Mouse (Mus musculus) right cerebral cortex, postnatal 14 days (tissue): ENCODE data around the gene Gar1.

Experiments used
- DNase-seq: peaks from one replicate; pipeline ENCODE4 v3.0.0; 2022

Gene Gar1

DNA sequence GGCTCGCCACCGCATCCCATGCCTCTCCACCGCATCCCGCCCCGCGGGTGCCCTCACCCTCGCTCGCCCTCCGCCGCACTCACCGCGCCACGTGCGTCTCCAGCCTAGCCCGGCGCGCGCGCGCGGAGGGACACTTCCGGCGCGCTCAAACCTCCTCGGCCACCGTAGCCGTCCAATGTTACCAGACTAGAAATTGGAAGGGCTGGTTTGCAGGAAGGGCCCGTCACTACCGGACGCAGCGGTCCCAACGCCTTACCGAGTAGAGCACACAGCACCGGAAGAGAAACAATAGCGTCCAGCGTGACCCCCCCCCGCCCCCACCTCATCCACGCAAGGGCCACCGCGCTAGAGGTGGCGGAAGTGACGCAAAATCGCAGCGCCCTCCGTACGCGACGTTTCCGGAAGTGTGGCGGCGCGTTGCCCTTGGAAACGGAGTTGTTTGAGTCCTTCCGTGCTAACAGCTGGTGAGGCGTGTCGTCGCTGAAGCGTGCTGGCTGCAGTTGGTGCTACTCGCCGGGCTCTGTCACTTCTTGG lies at the start of gene Gar1:
Gene Gar1 (minus strand): TSS at position 362 of the 534 bp plus-strand sequence.
- peak; percentile 97 for DNase-seq

DNA sequence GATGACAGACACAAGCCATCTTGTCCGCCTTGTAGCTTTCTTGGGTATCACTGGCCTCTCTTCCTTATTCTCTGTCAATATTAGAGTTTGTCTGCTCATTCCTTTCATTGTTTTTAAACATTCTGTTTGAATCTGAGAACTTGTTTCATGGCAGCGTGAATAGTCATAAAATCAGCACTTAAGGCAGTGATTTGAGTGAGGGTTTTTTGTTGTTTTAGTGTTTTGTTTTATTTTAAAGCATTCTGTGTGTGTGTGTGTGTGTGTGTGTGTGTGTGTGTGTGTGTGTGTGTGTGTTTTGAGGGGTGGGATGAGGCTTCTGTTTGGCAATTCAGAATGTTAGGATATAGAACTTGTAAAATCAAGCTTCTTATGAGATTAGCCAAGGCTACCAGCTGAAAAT lies 48.7 kb upstream of the Gar1 start:
- DNase-seq = no peak

DNA sequence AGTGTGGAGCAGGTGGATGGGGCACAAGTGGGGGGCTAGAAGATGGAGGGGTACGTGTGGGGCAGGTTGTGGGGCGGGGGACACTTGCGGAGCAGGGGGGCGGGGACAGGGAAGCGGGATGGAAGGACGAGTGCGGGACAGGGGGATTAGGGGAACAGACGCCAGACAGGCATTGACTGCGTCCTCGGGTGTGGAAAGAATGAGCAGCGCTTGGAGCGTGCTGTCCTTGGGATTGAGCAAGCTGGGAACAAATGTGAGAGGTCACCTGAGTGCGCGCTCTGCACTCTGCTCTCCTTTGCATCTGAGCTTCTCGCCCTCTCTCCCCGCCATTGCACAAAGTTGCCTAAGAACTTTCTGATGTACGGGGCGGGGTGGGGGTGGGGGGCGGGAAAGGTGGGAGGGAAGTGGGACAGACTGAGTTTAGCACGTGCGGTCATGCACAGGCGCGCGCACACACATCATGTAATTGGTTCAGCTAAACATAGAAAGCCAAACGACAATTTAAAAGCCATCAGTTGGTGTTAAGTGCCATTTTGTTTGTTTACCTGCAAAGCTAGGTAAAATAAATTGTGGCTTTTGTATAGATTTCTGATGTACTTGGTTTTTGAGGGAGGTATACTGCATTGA lies 48.0 kb upstream of the Gar1 start:
- peak; percentile 9 for DNase-seq

DNA sequence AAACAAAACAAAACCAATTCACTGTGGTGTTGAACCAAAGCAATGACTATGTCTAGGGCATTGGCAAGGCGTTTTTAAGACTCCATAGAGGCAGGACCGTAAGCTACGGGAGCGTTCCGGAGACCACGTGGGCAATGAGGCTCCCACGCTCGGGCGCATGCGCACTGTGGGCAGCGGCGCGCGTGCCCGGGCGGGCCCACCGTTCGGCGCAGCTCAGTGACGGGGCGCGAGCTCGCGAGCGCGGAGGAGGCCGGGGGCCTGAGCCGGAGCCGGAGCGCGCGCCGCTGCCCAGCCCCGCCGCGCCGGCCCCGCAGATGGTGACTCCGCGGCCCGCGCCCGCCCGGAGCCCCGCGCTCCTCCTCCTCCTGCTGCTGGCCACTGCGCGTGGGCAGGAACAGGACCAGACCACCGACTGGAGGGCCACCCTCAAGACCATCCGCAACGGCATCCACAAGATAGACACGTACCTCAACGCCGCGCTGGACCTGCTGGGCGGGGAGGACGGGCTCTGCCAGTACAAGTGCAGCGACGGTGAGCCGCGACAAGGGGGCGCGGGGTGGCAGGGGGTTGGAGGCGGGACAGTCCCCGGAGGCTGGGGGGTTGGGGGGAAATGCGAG lies 47.3 kb upstream of the Gar1 start, which contains the start of gene Pla2g12a:
Gene Pla2g12a (plus strand): TSS at position 202 of the 617 bp plus-strand sequence.
- DNase-seq = peak; percentile 96

DNA sequence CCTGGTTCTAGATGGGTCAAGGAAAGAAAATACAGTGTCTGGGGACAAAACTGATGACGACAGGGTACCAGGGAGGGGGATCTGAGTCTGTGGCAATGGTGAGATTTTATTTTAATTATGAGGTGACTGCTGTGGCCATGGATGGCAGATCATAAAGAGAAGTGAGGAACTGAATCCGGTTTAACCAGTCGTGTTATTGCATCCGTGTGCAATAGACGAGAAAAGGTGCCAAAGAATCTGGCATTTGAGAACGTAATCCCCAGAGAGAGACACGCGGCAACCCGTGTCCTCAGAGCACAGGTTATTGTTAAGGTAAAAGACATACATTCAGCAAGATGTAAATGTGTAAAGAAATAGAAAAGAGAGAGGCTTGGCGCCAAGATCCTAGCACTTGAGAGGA lies 46.1 kb upstream of the Gar1 start:
- DNase-seq = no peak

DNA sequence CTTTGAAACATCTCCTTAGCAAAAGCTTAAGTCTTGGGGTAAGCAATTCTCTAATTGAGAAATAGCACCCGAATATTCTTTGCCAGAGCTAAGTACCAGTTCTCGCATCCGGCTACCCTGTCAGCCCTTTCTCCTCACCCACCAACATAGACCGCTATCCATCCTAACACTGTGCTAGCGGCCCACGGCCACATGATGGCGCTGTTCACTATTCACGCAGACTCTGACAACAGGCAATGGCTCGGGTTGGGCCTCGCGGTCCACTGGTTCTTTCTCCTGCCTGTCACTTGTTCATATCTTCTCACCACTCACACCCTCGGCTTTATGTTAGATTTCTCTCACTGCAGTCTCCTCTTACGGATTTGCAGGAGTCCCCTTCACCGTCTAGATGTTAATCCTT lies 32.5 kb upstream of the Gar1 start:
- peak; percentile 14 for DNase-seq

DNA sequence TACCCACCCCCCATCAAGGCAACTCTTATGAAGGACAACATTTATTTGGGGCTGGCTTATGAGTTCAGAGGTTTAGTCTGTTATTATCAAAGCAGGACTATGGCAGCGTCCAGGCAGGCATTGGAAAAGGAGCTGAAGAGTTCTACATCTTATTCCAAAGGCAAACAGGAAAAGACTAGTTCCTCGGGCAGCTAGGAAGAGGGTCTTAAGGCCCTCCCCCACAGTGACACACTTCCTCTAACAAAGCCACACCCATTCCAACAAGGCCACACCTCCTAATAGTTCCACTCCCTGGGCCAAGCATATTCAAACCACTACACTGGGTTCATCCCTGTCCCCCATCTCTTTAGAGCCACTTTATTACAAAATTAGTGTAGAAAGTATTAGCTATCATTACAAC lies 31.4 kb upstream of the Gar1 start:
- no peak for DNase-seq

DNA sequence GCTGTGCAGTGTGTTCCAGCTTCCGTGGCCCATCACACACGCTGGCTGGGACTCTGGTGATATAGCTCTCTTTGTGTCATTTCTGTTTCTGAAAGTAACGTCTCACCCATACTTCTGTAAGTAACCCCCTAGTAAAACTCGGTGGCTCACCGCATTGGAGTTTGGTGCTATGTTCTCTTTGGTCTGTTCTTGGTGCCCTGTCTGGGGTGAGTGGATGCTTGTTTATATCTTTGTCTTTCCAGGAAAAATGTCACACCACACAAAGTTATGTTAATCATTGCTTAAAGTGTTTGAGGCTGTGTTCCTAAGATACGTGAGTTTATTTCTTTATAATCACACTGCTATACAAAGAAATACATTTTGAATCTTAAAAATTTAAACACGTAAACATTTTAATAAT lies 15.7 kb upstream of the Gar1 start:
- no peak for DNase-seq

DNA sequence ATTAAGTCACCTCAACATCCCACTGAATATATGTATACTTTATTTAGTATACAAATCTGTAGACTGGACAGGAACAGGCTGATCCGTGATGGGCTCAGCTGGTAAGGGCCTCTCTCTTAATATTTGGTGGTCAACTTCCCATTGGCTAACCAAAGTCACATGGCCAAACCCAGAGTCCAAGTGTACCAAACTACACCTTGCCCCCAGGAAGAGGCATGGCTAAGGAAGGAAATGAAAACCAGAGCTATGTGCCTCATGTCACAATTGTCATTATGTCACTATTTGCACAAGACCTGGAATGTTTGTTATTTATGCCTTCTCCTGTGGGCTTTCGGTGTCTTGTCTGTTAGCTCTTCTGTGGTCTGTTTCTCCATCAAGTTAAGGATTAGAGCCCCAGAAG lies 14.7 kb upstream of the Gar1 start:
- DNase-seq = no peak

DNA sequence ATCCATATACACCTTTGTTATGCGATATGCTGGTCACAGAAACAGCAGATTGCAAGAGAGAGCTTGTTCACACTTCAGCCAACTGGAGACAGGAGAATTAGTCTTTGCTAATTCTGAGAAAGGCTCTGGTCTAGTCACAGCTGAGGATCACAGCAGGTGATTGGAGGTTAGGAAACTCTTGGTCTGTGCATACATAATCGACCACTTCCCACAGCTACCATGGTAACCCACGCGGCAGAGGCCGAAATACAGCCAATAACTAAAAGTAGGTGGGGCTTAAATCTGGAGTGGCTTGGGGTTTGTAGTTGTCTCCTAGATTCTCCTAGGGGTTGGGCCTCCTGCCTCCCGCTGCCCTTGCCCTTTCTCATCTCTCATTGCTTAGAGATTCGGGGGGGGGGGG lies 6.8 kb upstream of the Gar1 start:
- DNase-seq = no peak

DNA sequence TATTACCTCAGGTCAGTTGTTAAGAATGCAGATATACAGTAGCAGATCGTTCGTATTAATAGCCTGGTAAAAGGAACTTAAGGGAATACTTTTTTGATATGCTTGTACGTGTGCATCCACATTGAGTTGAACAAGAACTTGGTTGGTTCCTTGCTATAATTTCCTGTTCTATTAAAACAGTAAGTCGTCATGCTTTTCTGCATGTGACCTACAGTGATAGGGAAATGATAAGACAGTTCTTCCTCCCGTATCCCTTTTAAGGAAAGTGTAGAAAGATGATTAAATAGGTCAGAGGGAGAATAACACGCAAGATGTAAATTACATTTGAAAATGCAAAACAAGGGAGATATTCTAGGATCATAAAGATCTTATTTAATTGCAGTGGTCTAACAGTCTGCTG lies 5.8 kb upstream of the Gar1 start:
- no peak for DNase-seq

DNA sequence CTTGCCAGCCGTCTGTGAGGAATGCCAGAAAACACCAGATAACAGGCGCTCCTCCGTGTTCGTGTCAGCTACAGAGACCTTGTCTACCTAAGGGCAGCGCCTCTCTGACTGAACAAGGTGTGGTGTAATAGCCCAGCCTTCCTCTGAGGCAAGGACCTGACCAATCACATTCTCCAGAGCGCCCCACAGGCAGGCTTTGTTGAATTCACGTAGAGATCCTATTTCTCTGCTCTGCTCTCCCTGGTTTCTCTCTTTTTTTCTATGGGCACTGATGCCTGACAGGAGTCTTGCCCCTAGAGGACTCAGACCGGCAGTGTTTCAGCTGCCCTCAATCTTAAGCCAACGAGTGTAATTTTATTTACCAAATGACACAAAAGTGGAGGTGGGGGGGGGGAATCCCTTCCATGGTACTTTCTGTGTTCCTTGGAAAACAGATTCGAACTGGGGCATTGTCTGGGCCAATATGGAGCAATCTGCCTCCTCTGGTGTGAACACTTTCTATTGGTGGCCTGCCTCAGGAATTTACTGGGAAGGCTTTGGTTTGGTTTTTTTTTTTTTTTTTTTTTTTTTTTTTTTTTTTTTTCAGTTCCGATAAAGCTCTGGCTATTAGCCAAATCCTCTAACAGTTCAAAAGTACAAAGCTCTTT lies 5.0 kb upstream of the Gar1 start:
- no peak for DNase-seq

DNA sequence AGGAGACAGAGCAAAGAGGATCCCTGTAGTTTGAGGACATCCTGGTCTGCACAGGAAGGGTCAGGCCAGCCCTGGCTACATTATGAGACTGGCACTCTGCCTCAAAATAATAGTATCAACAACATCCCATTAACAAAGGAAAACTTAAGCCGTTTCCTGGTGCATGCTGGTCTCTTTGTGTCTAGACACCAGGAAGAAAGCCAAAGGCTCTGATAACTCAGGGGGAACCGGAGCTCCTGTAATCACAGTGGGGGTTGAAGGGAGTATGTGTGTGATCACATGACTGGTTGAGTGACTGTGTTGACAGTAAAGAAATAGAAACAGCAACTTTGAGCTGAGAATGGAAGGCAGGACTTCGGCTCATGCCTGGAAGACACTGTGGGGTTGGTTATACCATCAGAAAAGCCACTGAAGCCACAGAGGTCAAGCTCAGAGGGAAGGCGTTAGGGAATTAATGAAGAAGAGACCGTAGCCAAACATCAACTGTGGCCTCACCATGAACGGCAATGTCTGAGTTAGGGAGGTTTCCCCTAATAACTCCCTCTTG lies 4.3 kb upstream of the Gar1 start, which contains the start of gene Cfi:
Gene Cfi (plus strand): TSS at position 497 of the 547 bp plus-strand sequence.
- DNase-seq = no peak

DNA sequence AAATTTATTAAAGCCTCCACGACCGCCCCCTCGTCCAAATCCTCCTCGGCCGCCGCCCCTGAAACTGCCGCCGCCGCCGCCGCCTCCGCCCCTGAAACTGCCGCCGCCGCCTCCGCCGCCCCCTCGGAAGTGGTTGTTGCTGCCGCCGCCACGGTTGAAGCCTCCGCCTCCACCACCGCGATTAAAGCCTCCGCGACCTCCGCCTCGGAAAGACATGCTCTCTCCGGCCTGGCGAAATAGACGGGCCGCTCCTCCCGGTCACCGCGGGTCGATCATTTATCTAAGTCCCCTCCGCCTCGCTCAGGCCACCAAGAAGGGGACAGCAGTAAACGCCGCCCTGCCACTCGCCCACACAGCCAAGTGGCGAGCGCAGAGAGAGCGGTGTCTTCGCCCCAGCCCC lies 570 bp downstream of the Gar1 start:
- peak; percentile 45 for DNase-seq

DNA sequence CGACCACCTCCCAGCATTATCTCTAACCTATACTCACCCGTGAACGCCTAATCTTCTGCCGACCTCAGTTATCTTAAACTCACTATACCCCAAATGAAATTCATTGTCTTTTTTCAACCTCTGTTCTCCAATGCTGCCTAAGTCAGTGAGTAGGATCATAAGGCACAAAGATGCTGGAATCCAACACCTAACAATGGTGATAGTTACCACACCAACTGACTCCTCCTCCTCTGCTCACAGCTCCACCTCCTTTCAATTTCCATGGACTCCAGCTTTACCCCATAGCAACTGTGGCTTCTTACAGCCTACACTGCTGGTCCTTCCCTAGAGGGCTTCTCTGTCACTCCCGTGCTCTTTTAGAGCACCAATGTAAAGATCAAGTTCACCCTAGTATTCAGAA lies 3.5 kb downstream of the Gar1 start:
- no peak for DNase-seq

DNA sequence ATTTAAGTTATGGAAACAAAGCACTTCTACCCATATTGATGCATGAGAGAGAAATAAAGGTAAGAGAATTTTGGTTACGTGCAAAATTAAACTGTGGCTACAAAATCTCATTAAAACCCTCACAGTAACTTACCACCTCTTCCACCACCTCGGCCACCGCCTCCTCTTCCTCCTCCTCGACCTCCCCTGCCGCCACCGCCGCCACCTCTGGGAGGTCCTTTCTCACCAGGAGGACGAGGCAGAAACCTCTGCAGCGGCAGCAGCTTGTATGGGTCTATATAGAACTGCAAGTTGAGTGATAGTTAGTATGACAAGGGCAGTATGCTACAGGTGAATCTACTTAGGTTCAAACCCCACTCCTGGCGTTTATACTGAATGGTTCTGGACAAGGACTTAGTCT lies 4.5 kb downstream of the Gar1 start:
- no peak for DNase-seq

DNA sequence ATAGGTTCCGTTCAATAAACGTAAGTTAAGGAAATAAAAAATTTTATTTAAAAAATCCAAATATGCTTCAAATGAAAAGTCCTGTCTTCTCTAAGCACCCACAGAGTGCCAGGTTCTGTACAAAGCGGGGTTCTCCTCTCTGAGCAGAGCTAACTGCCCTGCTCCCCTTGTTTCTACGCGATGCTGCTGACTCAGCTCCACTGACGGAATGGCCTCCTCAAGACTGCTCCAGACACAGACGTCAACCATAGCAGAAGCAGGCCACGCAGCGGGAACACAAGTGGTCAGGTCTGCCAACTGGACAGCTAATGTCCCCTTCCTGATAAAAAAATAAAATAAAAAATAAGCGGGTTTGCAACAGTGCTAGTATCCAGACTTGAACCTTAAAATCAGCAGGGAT lies 6.3 kb downstream of the Gar1 start:
- DNase-seq = no peak

DNA sequence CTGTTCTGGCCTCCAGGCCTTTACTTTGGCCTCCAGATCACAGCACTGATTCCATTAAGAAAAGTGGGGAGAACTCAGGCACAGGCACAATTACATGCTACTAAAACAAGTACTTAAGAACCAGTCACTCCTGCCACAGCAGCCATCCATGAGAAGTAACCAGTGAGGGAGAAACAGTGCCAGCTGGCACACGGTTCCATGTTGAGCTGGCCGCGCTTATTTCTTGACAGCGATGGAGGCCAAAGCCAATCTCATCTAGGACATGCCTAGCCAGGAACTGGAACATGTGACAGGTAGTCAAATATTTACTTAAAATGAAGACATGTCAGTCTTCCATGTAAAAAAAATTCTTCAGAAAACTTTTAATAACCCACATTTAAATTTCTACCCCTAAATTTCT lies 7.0 kb downstream of the Gar1 start:
- no peak for DNase-seq

DNA sequence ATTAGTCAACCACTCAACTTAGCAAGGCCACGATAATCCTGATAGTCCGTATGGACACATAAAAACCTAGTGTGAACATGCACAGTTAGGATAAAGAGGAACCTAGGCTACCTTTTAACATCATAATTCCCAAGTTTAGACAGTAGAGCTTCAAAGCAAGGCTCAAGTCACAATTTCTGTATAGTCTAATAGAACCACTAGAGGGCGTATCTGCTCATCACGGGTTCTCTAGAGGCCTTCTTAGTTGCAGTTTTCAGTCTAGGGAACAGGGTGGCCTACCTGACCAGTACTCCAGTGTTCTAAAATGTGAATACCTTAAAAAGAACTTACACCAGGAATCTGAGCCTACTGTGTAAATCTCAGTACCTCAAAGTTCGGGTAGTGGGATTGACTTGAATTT lies 7.9 kb downstream of the Gar1 start:
- no peak for DNase-seq

DNA sequence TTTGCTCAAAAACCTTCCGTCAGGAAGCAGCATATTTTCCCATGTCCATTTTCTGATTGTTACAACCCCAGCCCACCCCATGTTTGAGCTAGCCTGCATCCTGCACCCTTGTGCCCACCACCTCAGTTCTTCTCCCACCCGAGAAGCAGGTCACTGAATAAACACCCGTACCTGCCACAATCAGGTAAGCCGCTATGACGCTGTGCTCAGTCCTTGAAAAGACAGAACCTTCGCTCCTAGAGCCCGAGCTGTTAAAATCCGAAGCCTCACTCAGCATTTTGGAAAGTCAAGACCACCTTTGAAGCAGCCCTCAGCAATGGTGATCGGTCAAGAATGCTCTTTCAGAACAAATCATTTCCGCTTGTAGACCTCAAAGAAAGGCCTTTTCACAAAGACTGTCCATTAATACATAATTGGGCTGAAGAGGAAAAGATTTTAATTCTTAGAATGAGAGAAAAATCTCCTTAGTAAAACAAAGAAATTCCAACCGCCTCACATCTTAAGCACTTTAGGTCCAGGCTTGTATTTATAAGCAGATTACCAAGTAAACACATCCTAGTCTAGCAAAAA lies 8.9 kb downstream of the Gar1 start, which contains the start of gene Rrh:
Gene Rrh (minus strand): TSS at position 382 of the 570 bp plus-strand sequence.
- no peak for DNase-seq

DNA sequence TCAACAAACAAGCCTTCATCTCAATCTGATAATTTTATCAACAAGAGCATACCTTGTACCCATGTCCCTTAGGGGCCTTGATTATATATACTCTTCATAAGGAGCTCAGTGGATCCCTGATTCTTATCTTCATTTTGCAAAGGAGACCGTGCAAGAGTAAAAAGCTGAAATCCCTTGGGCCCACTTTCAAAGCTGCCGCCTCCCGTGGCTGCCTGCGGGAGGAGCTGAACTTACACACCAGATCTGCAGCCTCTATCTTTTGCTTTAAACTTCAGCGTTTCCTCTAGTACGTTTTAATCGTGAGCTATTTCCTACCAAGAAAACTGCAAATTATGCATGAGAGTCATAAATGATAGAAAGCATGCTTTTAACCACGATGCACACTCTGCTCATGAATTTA lies 9.5 kb downstream of the Gar1 start:
- DNase-seq = no peak

DNA sequence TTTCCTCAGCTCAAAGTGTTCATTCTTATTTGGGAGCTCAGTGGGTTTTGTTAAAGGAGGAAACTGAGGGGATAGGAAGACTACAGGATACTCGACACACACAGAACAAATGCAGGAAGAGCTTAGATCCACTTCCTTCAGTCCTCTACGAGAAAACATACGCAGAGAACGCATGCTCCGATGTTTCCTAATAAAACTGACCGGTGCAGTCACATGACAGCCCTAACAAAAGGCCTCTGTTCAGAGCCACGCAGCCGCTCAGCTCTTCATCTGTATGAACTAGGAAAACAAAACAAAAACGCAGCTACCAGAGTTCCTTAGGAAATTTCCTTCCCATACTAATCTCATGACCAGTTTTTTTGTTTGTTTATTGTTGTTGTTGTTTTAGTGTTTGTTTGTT lies 10.3 kb downstream of the Gar1 start:
- DNase-seq = no peak

DNA sequence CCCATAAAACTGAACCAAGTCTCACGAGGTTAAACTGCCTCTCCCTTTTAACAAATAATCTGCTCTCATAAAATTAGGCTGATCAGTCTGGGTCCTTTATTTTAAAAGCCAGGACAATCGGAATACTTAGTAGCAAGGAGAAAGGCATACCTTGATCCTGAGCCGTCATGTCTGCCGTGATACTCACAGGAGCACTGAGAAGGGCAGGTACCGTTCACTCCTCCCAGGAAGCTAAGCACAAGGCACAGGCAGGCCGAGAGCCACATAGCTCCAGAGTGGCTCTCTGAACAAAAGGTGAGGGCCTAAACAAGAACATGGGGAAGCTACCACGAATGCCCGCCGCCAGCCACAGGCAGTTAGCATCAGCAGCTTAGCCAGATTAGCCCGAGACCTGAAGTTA lies 27.4 kb downstream of the Gar1 start, which contains the start of gene Lrit3:
Gene Lrit3 (minus strand): TSS at position 266 of the 400 bp plus-strand sequence.
- DNase-seq = no peak
